Mouse (Mus musculus) bone marrow macrophage, adult 2 months (primary cell): Measurements from ENCODE around the gene Wdr95. TPM values are rescaled to one million over a fixed set of nuclear protein-coding genes. Genes with fewer than 3 reads are reported as not detected.

ENCODE experiments used
- H3K27ac ChIP-seq: 2 replicates; pipeline ENCODE4 v1.5.1; 2012; ENCODE audit warnings: low read depth, low read length; ENCODE audit not compliant: insufficient read depth
- H3K4me1 ChIP-seq: 2 replicates; pipeline ENCODE4 v1.6.1; 2012; ENCODE audit warnings: low read length; ENCODE audit not compliant: control insufficient read depth, insufficient read depth
- H3K4me3 ChIP-seq: 2 replicates; pipeline ENCODE4 v1.5.1; 2012; ENCODE audit warnings: mild to moderate bottlenecking, low read length, moderate library complexity; ENCODE audit not compliant: insufficient read depth
- CTCF ChIP-seq: IDR thresholded peaks from 2 replicates; pipeline ENCODE4 v1.5.1; 2012; ENCODE audit warnings: low read depth, mild to moderate bottlenecking, low read length, moderate library complexity
- POLR2A ChIP-seq: IDR thresholded peaks from 2 replicates; pipeline ENCODE4 v1.6.1; 2012; ENCODE audit warnings: mild to moderate bottlenecking, low read depth, low read length, borderline replicate concordance
- polyA plus RNA-seq: library from polyadenylated mRNA; stranded (reverse); fragments of >200 nt; gene quantifications from 2 replicates; pipeline ENCODE4 v1.2.4, GENCODE M21; 2012; ENCODE audit not compliant: missing spikeins, insufficient read depth, insufficient read length

Gene Wdr95
- polyA plus RNA-seq, 1 experiment = not detected

GRCm38 (mm10) chr5:149496401-149497066, 31.9 kb upstream of the Wdr95 start:
- TF ChIP-seq POLR2A (no peak), CTCF (no peak)
- Histone ChIP-seq H3K4me3 (no peak overlapping the region), H3K27ac (no peak overlapping the region), H3K4me1 (no peaks in the 10 kb centered on the region)

GRCm38 (mm10) chr5:149499936-149500335, 28.5 kb upstream of the Wdr95 start:
- Histone ChIP-seq H3K4me3 (no peak overlapping the region), H3K27ac (no peak overlapping the region), H3K4me1 (no peaks in the 10 kb centered on the region)
- no peak for TF ChIP-seq POLR2A

GRCm38 (mm10) chr5:149503423-149504175, 24.9 kb upstream of the Wdr95 start:
- Histone ChIP-seq H3K27ac (no peak overlapping the region), H3K4me1 (peaks cover 4% of the 10 kb centered on the region), H3K4me3 (no peak overlapping the region)
- TF ChIP-seq POLR2A (no peak), CTCF (no peak)

- Histone ChIP-seq H3K4me1 (peaks cover 5% of the 10 kb centered on the region), H3K27ac (no peak overlapping the region), H3K4me3 (no peak overlapping the region)
- no peak for TF ChIP-seq CTCF
- TF ChIP-seq POLR2A = no peak
Observed at GRCm38 (mm10) chr5:149504985-149505384, 23.5 kb upstream of the Wdr95 start.

- TF ChIP-seq POLR2A (no peak), CTCF (no peak)
- peaks cover 5% of the 10 kb centered on the region for H3K4me1 ChIP-seq
- no peak overlapping the region for H3K4me3 ChIP-seq
- no peak overlapping the region for H3K27ac ChIP-seq
Observed at GRCm38 (mm10) chr5:149506033-149506432, 22.4 kb upstream of the Wdr95 start.

- Histone ChIP-seq H3K4me1 (peaks cover 5% of the 10 kb centered on the region), H3K27ac (no peak overlapping the region), H3K4me3 (no peak overlapping the region)
- TF ChIP-seq CTCF (no peak), POLR2A (no peak)
Observed at GRCm38 (mm10) chr5:149508094-149509029, 20.1 kb upstream of the Wdr95 start.

GRCm38 (mm10) chr5:149510323-149510722, 18.2 kb upstream of the Wdr95 start:
- H3K27ac ChIP-seq = no peak overlapping the region
- H3K4me1 ChIP-seq = peaks cover 5% of the 10 kb centered on the region
- TF ChIP-seq POLR2A = no peak
- no peak for TF ChIP-seq CTCF
- H3K4me3 ChIP-seq = no peak overlapping the region

GRCm38 (mm10) chr5:149512695-149513094, 15.8 kb upstream of the Wdr95 start:
- no peak for TF ChIP-seq POLR2A
- no peak for TF ChIP-seq CTCF
- peaks cover 5% of the 10 kb centered on the region for H3K4me1 ChIP-seq
- H3K27ac ChIP-seq = no peak overlapping the region
- no peak overlapping the region for H3K4me3 ChIP-seq

- peaks cover 2% of the 10 kb centered on the region for H3K4me1 ChIP-seq
- TF ChIP-seq POLR2A (no peak), CTCF (no peak)
- H3K4me3 ChIP-seq = no peak overlapping the region
- H3K27ac ChIP-seq = no peak overlapping the region
Observed at GRCm38 (mm10) chr5:149513438-149514086, 14.9 kb upstream of the Wdr95 start.
